In genomic region chr11:70742117-70742516, GRCm38 (mm10) we compare ENCODE assay signal across 26 mouse cellular contexts. TPM values are rescaled to one million over a fixed set of nuclear protein-coding genes. Genes with fewer than 3 reads are reported as not detected.
DNase-seq lines count a peak whose midpoint lies in the region; ATAC-seq and TF ChIP-seq lines count a peak whose summit lies in the region.
"Had no signal": no experiment of that assay in that cellular context is flagged by ENCODE, and none has a peak within 500 bp of the region (broad histone marks: within the 10 kb centered on the region; RNA-seq: fewer than 3 reads in every experiment).

No protein-coding gene starts in this region.

- no peaks in the 10 kb centered on the region for H3K79me2 ChIP-seq in myocyte (ENCODE audit: control insufficient read depth, insufficient read depth)

- no peak for TF ChIP-seq POLR2A in myocyte (IDR thresholded peaks at IDR 0.05; ENCODE audit: insufficient read length, low read depth)

- H3ac ChIP-seq in myocyte (ENCODE audit: control insufficient read depth, insufficient read length) = no peak overlapping the region

- no peak overlapping the region for H3K27ac ChIP-seq in forebrain, postnatal 0 days (ENCODE audit: low read depth, low read length)
- no peak overlapping the region for H3K27ac ChIP-seq in forebrain, embryonic 12.5 days
- H3K27ac ChIP-seq: forebrain, embryonic 10.5 days; heart, embryonic 10.5 days; heart, embryonic 13.5 days; hindbrain, embryonic 14.5 days; hindbrain, postnatal 0 days had no signal

- ATAC-seq in forebrain, postnatal 0 days = 0 out of 2 replicates have a peak, but pooled peaks have one; percentile 18
- no peak for ATAC-seq in forebrain, embryonic 12.5 days (ENCODE audit: low FRiP score)
- ATAC-seq: forebrain, embryonic 14.5 days; hindbrain, postnatal 0 days; Patski had no signal

- H3K27me3 ChIP-seq in forebrain, postnatal 0 days (ENCODE audit: insufficient read depth, low read length) = no peaks in the 10 kb centered on the region
- H3K27me3 ChIP-seq in forebrain, embryonic 12.5 days = no peaks in the 10 kb centered on the region
- H3K27me3 ChIP-seq in myocyte (ENCODE audit: control insufficient read depth, insufficient read depth, insufficient read length) = no peaks in the 10 kb centered on the region
- H3K27me3 ChIP-seq: CH12.LX, Patski had no signal

- H3K4me2 ChIP-seq in forebrain, postnatal 0 days (ENCODE audit: low read depth) = no peak overlapping the region
- H3K4me2 ChIP-seq in forebrain, embryonic 12.5 days = no peak overlapping the region
- H3K4me2 ChIP-seq in myocyte (ENCODE audit: low read depth) = no peak overlapping the region
- H3K4me2 ChIP-seq: heart, embryonic 13.5 days; hindbrain, embryonic 14.5 days had no signal

- TF ChIP-seq CTCF in forebrain, postnatal 0 days (IDR thresholded peaks at IDR 0.05; ENCODE audit: low read depth) = no peak

- no peaks in the 10 kb centered on the region for H3K9me3 ChIP-seq in forebrain, postnatal 0 days (ENCODE audit: low read length)
- H3K9me3 ChIP-seq in forebrain, embryonic 12.5 days = no peaks in the 10 kb centered on the region
- H3K9me3 ChIP-seq: forebrain, embryonic 10.5 days; G1E; heart, embryonic 10.5 days; heart, embryonic 13.5 days had no signal

- no peak for DNase-seq in forebrain, postnatal 0 days
- DNase-seq in layer of hippocampus, adult 9-11 months = peak; percentile 39
- DNase-seq in layer of hippocampus, postnatal 36 days = no peak
- DNase-seq in retina, embryonic 14.5 days (ENCODE audit: low spot score) = peak; percentile 15
- no peak for DNase-seq in retina, postnatal 1 day
- no peak for DNase-seq in heart, adult 8-10 months (ENCODE audit: low spot score)
- DNase-seq: B cell, adult 2 months; cerebellum, adult 18-20 months; cerebellum, adult 9-11 months; cerebellum, postnatal 36 days; embryo, embryonic 11 days; gastrocnemius, postnatal 25 days; heart, adult 18-20 months; heart, postnatal 14 days; heart, postnatal 4 days had no signal

- H3K36me3 ChIP-seq in forebrain, postnatal 0 days (ENCODE audit: insufficient read depth) = no peaks in the 10 kb centered on the region
- no peaks in the 10 kb centered on the region for H3K36me3 ChIP-seq in forebrain, embryonic 12.5 days (replicated peaks)
- no peaks in the 10 kb centered on the region for H3K36me3 ChIP-seq in myocyte (ENCODE audit: control insufficient read depth, insufficient read depth)
- H3K36me3 ChIP-seq: forebrain, embryonic 10.5 days; G1E; heart, embryonic 10.5 days; heart, embryonic 13.5 days had no signal

- no peak overlapping the region for H3K4me3 ChIP-seq in forebrain, postnatal 0 days (ENCODE audit: low read depth, low read length)
- H3K4me3 ChIP-seq in forebrain, embryonic 12.5 days (replicated peaks) = no peak overlapping the region
- no peak overlapping the region for H3K4me3 ChIP-seq in myocyte
- H3K4me3 ChIP-seq: forebrain, embryonic 10.5 days; heart, embryonic 10.5 days; heart, embryonic 13.5 days had no signal

- 72% methylated on average over 7 of the region's 7 CpGs for WGBS in forebrain, postnatal 0 days
- 88% methylated on average over 7 of the region's 7 CpGs for WGBS in forebrain, embryonic 12.5 days

- no peaks in the 10 kb centered on the region for H3K4me1 ChIP-seq in forebrain, postnatal 0 days (ENCODE audit: insufficient read depth)
- H3K4me1 ChIP-seq in forebrain, embryonic 12.5 days = no peaks in the 10 kb centered on the region
- H3K4me1 ChIP-seq: heart, embryonic 10.5 days; heart, embryonic 13.5 days had no signal

- H3K9ac ChIP-seq in forebrain, postnatal 0 days = no peak overlapping the region
- H3K9ac ChIP-seq in forebrain, embryonic 12.5 days = no peak overlapping the region
- H3K9ac ChIP-seq: heart, embryonic 13.5 days; hindbrain, embryonic 14.5 days had no signal

TF ChIP-seq in myocyte, 11 proteins besides CTCF, POLR2A, EP300 and RAD21:
- no peak for TF ChIP-seq SRF (IDR thresholded peaks at IDR 0.05; ENCODE audit: control insufficient read depth, insufficient read length, low read depth)
- no peak for TF ChIP-seq E2F4 (IDR thresholded peaks at IDR 0.05; ENCODE audit: insufficient read depth)
- no peak for TF ChIP-seq USF1 (IDR thresholded peaks at IDR 0.05; ENCODE audit: low read depth)
- TF ChIP-seq CEBPB (IDR thresholded peaks at IDR 0.05; ENCODE audit: insufficient read depth, poor library complexity, severe bottlenecking) = no peak
- TF ChIP-seq MYOG (IDR thresholded peaks at IDR 0.05; ENCODE audit: control insufficient read depth in 1 of 3, insufficient read depth in 1 of 3, insufficient read length in 2 of 3, low read depth in 2 of 3) = peak in 1 of 3 experiments; percentile 37
- no peak for TF ChIP-seq TCF12 (IDR thresholded peaks at IDR 0.05; ENCODE audit: insufficient read depth, poor library complexity, severe bottlenecking)
- TF ChIP-seq POLR2AphosphoS2 (IDR thresholded peaks at IDR 0.05; ENCODE audit: insufficient read length, low read depth) = no peak
- TF ChIP-seq MAX (IDR thresholded peaks at IDR 0.05; ENCODE audit: low read depth) = no peak
- TF ChIP-seq REST (IDR thresholded peaks at IDR 0.05; ENCODE audit: insufficient read depth, insufficient read length) = no peak
- TF ChIP-seq TCF3 (IDR thresholded peaks at IDR 0.05; ENCODE audit: insufficient read length, low read depth) = no peak
- TF ChIP-seq MYOD1 (IDR thresholded peaks at IDR 0.05; ENCODE audit: control insufficient read depth in 1 of 3, insufficient read length in 2 of 3, low read depth in 2 of 3) = peak in 2 of 3 experiments; percentile 39 to 44

RNA-seq across cellular contexts. Expression of gene Zfp3, which starts 21.9 kb away (rescaled TPM):
- total RNA-seq in forebrain, postnatal 0 days (2014; rRNA removed) = 13.4 and 14.8 TPM in 2 replicates
- polyA plus RNA-seq in forebrain, postnatal 0 days (2015; fragmentation: Nextera tagmentation; extraction: Ambion mirVana) = 13.5 and 15.1 TPM in 2 replicates
- polyA plus RNA-seq in forebrain, embryonic 12.5 days (2016; fragmentation: Nextera tagmentation; extraction: Ambion mirVana) = 10.7 and 11.4 TPM in 2 replicates
- total RNA-seq in layer of hippocampus, postnatal 36 days (2021) = 10 to 100 TPM; 21.9 to 23.2 TPM
- polyA plus RNA-seq in myocyte (2012; fragmentation: generic; extraction: Trizol) = 2.7 TPM
- total RNA-seq in heart, adult 8-10 months (2022) = 1 to 10 TPM; 6.1 to 8.6 (median 7.5) TPM

RNA-seq across cellular contexts. Expression of gene Kif1c, which starts 41.8 kb away (rescaled TPM):
- total RNA-seq in forebrain, postnatal 0 days (2014; rRNA removed) = 16.8 and 25.9 TPM in 2 replicates
- 1.1 and 1.2 TPM in 2 replicates for polyA plus RNA-seq in forebrain, postnatal 0 days (2015; fragmentation: Nextera tagmentation; extraction: Ambion mirVana)
- 1.7 and 3.2 TPM in 2 replicates for polyA plus RNA-seq in forebrain, embryonic 12.5 days (2016; fragmentation: Nextera tagmentation; extraction: Ambion mirVana)
- 10 to 100 TPM; 75.2 to 83.8 TPM for total RNA-seq in layer of hippocampus, postnatal 36 days (2021)
- 96.3 TPM for polyA plus RNA-seq in myocyte (2012; fragmentation: generic; extraction: Trizol)
- 100 to 1,000 TPM; 456 to 555 (median 507) TPM for total RNA-seq in heart, adult 8-10 months (2022)

RNA-seq across cellular contexts. Expression of gene Inca1, which starts 42.2 kb away (rescaled TPM):
- total RNA-seq in forebrain, postnatal 0 days (2014; rRNA removed) = 0.62 and 0.69 TPM in 2 replicates
- polyA plus RNA-seq in forebrain, postnatal 0 days (2015; fragmentation: Nextera tagmentation; extraction: Ambion mirVana) = 1.5 and 2.1 TPM in 2 replicates
- polyA plus RNA-seq in forebrain, embryonic 12.5 days (2016; fragmentation: Nextera tagmentation; extraction: Ambion mirVana) = 0.55 and 0.96 TPM in 2 replicates
- 1 to 10 TPM; 3.0 to 3.5 TPM for total RNA-seq in layer of hippocampus, postnatal 36 days (2021)
- 1.1 TPM for polyA plus RNA-seq in myocyte (2012; fragmentation: generic; extraction: Trizol)
- 1 to 10 TPM; 5.1 to 6.7 (median 5.6) TPM for total RNA-seq in heart, adult 8-10 months (2022)

RNA-seq across cellular contexts. Expression of gene Camta2, which starts 54.2 kb away (rescaled TPM):
- total RNA-seq in forebrain, postnatal 0 days (2014; rRNA removed) = 12.8 and 17.3 TPM in 2 replicates
- 11.1 and 17.7 TPM in 2 replicates for polyA plus RNA-seq in forebrain, postnatal 0 days (2015; fragmentation: Nextera tagmentation; extraction: Ambion mirVana)
- polyA plus RNA-seq in forebrain, embryonic 12.5 days (2016; fragmentation: Nextera tagmentation; extraction: Ambion mirVana) = 12.6 and 13.9 TPM in 2 replicates
- 100 to 1,000 TPM; 362 to 388 TPM for total RNA-seq in layer of hippocampus, postnatal 36 days (2021)
- 11.9 TPM for polyA plus RNA-seq in myocyte (2012; fragmentation: generic; extraction: Trizol)
- 10 to 100 TPM; 32.4 to 41.1 (median 34.2) TPM for total RNA-seq in heart, adult 8-10 months (2022)

Comparison
In these comparisons a context has a peak if more than half of its experiments do, and no peak if none do; other contexts are left out.
1. DNase-seq: peak in layer of hippocampus, adult 9-11 months (single experiment) and retina, embryonic 14.5 days (single experiment); none in forebrain, postnatal 0 days (single experiment), layer of hippocampus, postnatal 36 days (0 of 2), retina, postnatal 1 day (single experiment) and heart, adult 8-10 months (single experiment).
2. RNA of gene Kif1c, which starts 41.8 kb away (total RNA-seq): 456 to 555 TPM in heart, adult 8-10 months; 75.2 to 83.8 TPM in layer of hippocampus, postnatal 36 days and 16.8 to 25.9 TPM in forebrain, postnatal 0 days; every median in the first group is over 4 times any median in the second.